In genomic region chr5:110379086-110379485, GRCm38 (mm10) we compare ENCODE assay signal across 36 mouse cellular contexts. TPM values are rescaled to one million over a fixed set of nuclear protein-coding genes. Genes with fewer than 3 reads are reported as not detected.
DNase-seq lines count a peak whose midpoint lies in the region; ATAC-seq and TF ChIP-seq lines count a peak whose summit lies in the region.
"Had no signal": no experiment of that assay in that cellular context is flagged by ENCODE, and none has a peak within 500 bp of the region (broad histone marks: within the 10 kb centered on the region; RNA-seq: fewer than 3 reads in every experiment).

No protein-coding gene starts in this region.

- ATAC-seq in intestine, embryonic 16.5 days = 0 out of 2 replicates have a peak, but pooled peaks have one; percentile 35
- ATAC-seq in intestine, postnatal 0 days = no peak
- ATAC-seq in midbrain, embryonic 11.5 days (ENCODE audit: low FRiP score) = peak; percentile 28; the same call in 1 of the 2 replicates
- ATAC-seq: activated CD4-positive, CD25-positive, alpha-beta regulatory T cell, adult 4 months; forebrain, embryonic 14.5 days had no signal

- DNase-seq in cerebellum, adult 9-11 months = peak; percentile 68
- no peak for DNase-seq in cerebellum, postnatal 4 days (ENCODE audit: low spot score in 2 of 2)
- peak; percentile 60 for DNase-seq in midbrain, embryonic 11.5 days (ENCODE audit: low spot score, missing footprints)
- no peak for DNase-seq in midbrain, embryonic 10.5 days (ENCODE audit: low spot score)
- DNase-seq in adrenal gland, postnatal 14 days = no peak
- DNase-seq: adrenal gland, adult 2 months; cerebellum, postnatal 36 days; embryo, embryonic 11 days; gastrocnemius, postnatal 14 days; heart, postnatal 4 days; kidney, postnatal 4 days; layer of hippocampus, adult 9-11 months; lung, embryonic 14.5 days; lung, postnatal 14 days; right cerebral cortex, adult 18-20 months; spleen, adult 18-20 months; thymus, postnatal 14 days had no signal

- no peak overlapping the region for H3K4me2 ChIP-seq in intestine, embryonic 16.5 days (ENCODE audit: low read depth, low read length)
- no peak overlapping the region for H3K4me2 ChIP-seq in intestine, postnatal 0 days (replicated peaks; ENCODE audit: low read depth)
- H3K4me2 ChIP-seq in midbrain, embryonic 11.5 days = no peak overlapping the region
- H3K4me2 ChIP-seq: embryonic facial prominence, embryonic 12.5 days; intestine, embryonic 15.5 days; liver, embryonic 15.5 days; lung, embryonic 14.5 days had no signal

- H3K27ac ChIP-seq in intestine, embryonic 16.5 days (ENCODE audit: low read length) = no peak overlapping the region
- H3K27ac ChIP-seq in intestine, postnatal 0 days (ENCODE audit: low read depth, low read length) = no peak overlapping the region
- no peak overlapping the region for H3K27ac ChIP-seq in midbrain, embryonic 11.5 days (ENCODE audit: low read depth, low read length)
- no peak overlapping the region for H3K27ac ChIP-seq in midbrain, embryonic 10.5 days (replicated peaks)
- no peak overlapping the region for H3K27ac ChIP-seq in ES-Bruce4 (ENCODE audit: insufficient read depth, low read length)
- H3K27ac ChIP-seq: embryonic facial prominence, embryonic 12.5 days; heart, embryonic 10.5 days; intestine, embryonic 15.5 days; liver, embryonic 15.5 days had no signal

- 90% methylated on average over 15 of the region's 15 CpGs for WGBS in intestine, embryonic 16.5 days
- 90% methylated on average over 15 of the region's 15 CpGs for WGBS in intestine, postnatal 0 days
- 93% methylated on average over 15 of the region's 15 CpGs for WGBS in midbrain, embryonic 11.5 days
- WGBS in midbrain, embryonic 10.5 days = 90% methylated on average over 15 of the region's 15 CpGs

- H3K27me3 ChIP-seq in intestine, embryonic 16.5 days (replicated peaks; ENCODE audit: control insufficient read depth, insufficient read depth, low read length) = no peaks in the 10 kb centered on the region
- no peaks in the 10 kb centered on the region for H3K27me3 ChIP-seq in intestine, postnatal 0 days (replicated peaks; ENCODE audit: control insufficient read depth, insufficient read depth, low read length)
- H3K27me3 ChIP-seq in midbrain, embryonic 11.5 days (ENCODE audit: control insufficient read depth, insufficient read depth, low read length) = no peaks in the 10 kb centered on the region
- H3K27me3 ChIP-seq in midbrain, embryonic 10.5 days (ENCODE audit: low read depth, poor library complexity, severe bottlenecking) = no peaks in the 10 kb centered on the region; the same call in 1 of the 2 replicates
- no peaks in the 10 kb centered on the region for H3K27me3 ChIP-seq in ES-Bruce4 (ENCODE audit: control insufficient read depth, insufficient read depth, low read length, poor library complexity, severe bottlenecking)
- H3K27me3 ChIP-seq: embryonic facial prominence, embryonic 12.5 days; intestine, embryonic 15.5 days; liver, embryonic 15.5 days had no signal

- no peak overlapping the region for H3K4me3 ChIP-seq in intestine, embryonic 16.5 days (ENCODE audit: low read length)
- H3K4me3 ChIP-seq in intestine, postnatal 0 days (ENCODE audit: low read depth, low read length) = no peak overlapping the region
- no peak overlapping the region for H3K4me3 ChIP-seq in midbrain, embryonic 11.5 days (ENCODE audit: low read depth, low read length)
- H3K4me3 ChIP-seq in midbrain, embryonic 10.5 days = no peak overlapping the region
- H3K4me3 ChIP-seq in ES-Bruce4 (ENCODE audit: low read depth, low read length) = peak overlapping the region; percentile 6
- H3K4me3 ChIP-seq: embryonic facial prominence, embryonic 12.5 days; intestine, embryonic 15.5 days; liver, embryonic 15.5 days had no signal

- peaks cover 5% of the 10 kb centered on the region; the same call in 1 of the 2 replicates for H3K36me3 ChIP-seq in intestine, embryonic 16.5 days (ENCODE audit: control insufficient read depth, insufficient read depth, low read length)
- peaks cover 55% of the 10 kb centered on the region for H3K36me3 ChIP-seq in intestine, postnatal 0 days (ENCODE audit: control insufficient read depth, insufficient read depth)
- H3K36me3 ChIP-seq in midbrain, embryonic 11.5 days (ENCODE audit: control insufficient read depth, insufficient read depth, low read length) = peaks cover 10% of the 10 kb centered on the region
- peaks cover 75% of the 10 kb centered on the region for H3K36me3 ChIP-seq in midbrain, embryonic 10.5 days
- H3K36me3 ChIP-seq in ES-Bruce4 (ENCODE audit: control insufficient read depth, insufficient read depth, low read length, poor library complexity, severe bottlenecking) = no peaks in the 10 kb centered on the region
- H3K36me3 ChIP-seq: liver, embryonic 15.5 days had no signal

- no peak overlapping the region for H3K9ac ChIP-seq in intestine, embryonic 16.5 days (ENCODE audit: low read depth, low read length)
- no peak overlapping the region for H3K9ac ChIP-seq in intestine, postnatal 0 days (ENCODE audit: low read depth, low read length)
- H3K9ac ChIP-seq in midbrain, embryonic 11.5 days (ENCODE audit: low read length) = no peak overlapping the region
- H3K9ac ChIP-seq in ES-Bruce4 (ENCODE audit: low read depth, poor library complexity, severe bottlenecking) = no peak overlapping the region
- H3K9ac ChIP-seq: embryonic facial prominence, embryonic 12.5 days; intestine, embryonic 15.5 days; liver, embryonic 15.5 days; lung, embryonic 14.5 days had no signal

- no peak for TF ChIP-seq CTCF in intestine, postnatal 0 days (IDR thresholded peaks at IDR 0.05; ENCODE audit: low read depth)
- TF ChIP-seq CTCF in ES-Bruce4 (IDR thresholded peaks at IDR 0.05; ENCODE audit: low read depth, low read length) = no peak

- TF ChIP-seq EP300 in ES-Bruce4 (IDR thresholded peaks at IDR 0.05; ENCODE audit: insufficient read depth, low read depth, low read length) = no peak

- no peaks in the 10 kb centered on the region for H3K9me3 ChIP-seq in intestine, embryonic 16.5 days (ENCODE audit: control insufficient read depth, low read length)
- no peaks in the 10 kb centered on the region for H3K9me3 ChIP-seq in intestine, postnatal 0 days (ENCODE audit: control insufficient read depth)
- H3K9me3 ChIP-seq in midbrain, embryonic 11.5 days (ENCODE audit: control insufficient read depth, low read length) = no peaks in the 10 kb centered on the region
- H3K9me3 ChIP-seq in midbrain, embryonic 10.5 days (replicated peaks) = no peaks in the 10 kb centered on the region
- H3K9me3 ChIP-seq in ES-Bruce4 (replicated peaks; ENCODE audit: control insufficient read depth, insufficient read depth, low read length, poor library complexity, severe bottlenecking) = no peaks in the 10 kb centered on the region
- H3K9me3 ChIP-seq: embryonic facial prominence, embryonic 12.5 days; heart, embryonic 10.5 days; intestine, embryonic 15.5 days; liver, embryonic 15.5 days had no signal

- TF ChIP-seq POLR2A in ES-Bruce4 (IDR thresholded peaks at IDR 0.05; ENCODE audit: insufficient read depth, low read length) = no peak

- H3K4me1 ChIP-seq in intestine, embryonic 16.5 days (ENCODE audit: control insufficient read depth, insufficient read depth, low read length) = no peaks in the 10 kb centered on the region
- H3K4me1 ChIP-seq in intestine, postnatal 0 days (replicated peaks; ENCODE audit: control insufficient read depth, insufficient read depth, low read length) = no peaks in the 10 kb centered on the region
- no peaks in the 10 kb centered on the region for H3K4me1 ChIP-seq in midbrain, embryonic 11.5 days (ENCODE audit: control insufficient read depth, insufficient read depth, low read length)
- H3K4me1 ChIP-seq in midbrain, embryonic 10.5 days = peaks cover 22% of the 10 kb centered on the region
- H3K4me1 ChIP-seq in ES-Bruce4 (ENCODE audit: control insufficient read depth, insufficient read depth, low read length) = no peaks in the 10 kb centered on the region
- H3K4me1 ChIP-seq: embryonic facial prominence, embryonic 12.5 days; intestine, embryonic 15.5 days; liver, embryonic 15.5 days had no signal

RNA-seq across cellular contexts. Expression of gene Lrcol1, which starts 34.6 kb away (rescaled TPM):
- polyA plus RNA-seq in intestine, embryonic 16.5 days (2015; fragmentation: Nextera tagmentation; extraction: Ambion mirVana) = not detected in 2 replicates
- not detected in 2 replicates for polyA plus RNA-seq in intestine, postnatal 0 days (2015; fragmentation: Nextera tagmentation; extraction: Ambion mirVana)
- not detected in 2 replicates for polyA plus RNA-seq in midbrain, embryonic 11.5 days (2014; fragmentation: Nextera tagmentation; extraction: Ambion mirVana)
- not detected in 2 replicates for polyA plus RNA-seq in midbrain, embryonic 10.5 days (2016; fragmentation: Nextera tagmentation; extraction: Ambion mirVana)
- polyA plus RNA-seq in ES-Bruce4 (2011; ENCODE audit: insufficient read depth, insufficient read length, low read depth, missing spikeins) = not detected in 2 replicates
- total RNA-seq in adrenal gland, postnatal 14 days (2021) = not detected in 2 replicates
- total RNA-seq: adrenal gland, adult 2 months; adrenal gland, postnatal 4 days; gastrocnemius, postnatal 14 days; granulocyte monocyte progenitor cell, adult 5-6 weeks; heart, postnatal 4 days; left cerebral cortex, postnatal 10 days; liver, adult 2 months had no signal
- polyA plus RNA-seq: activated CD4-positive, CD25-positive, alpha-beta regulatory T cell, adult 4 months; adrenal gland, adult 2 months; embryonic facial prominence, embryonic 12.5 days; forebrain, embryonic 14.5 days; heart, embryonic 10.5 days; heart, embryonic 16.5 days; hindbrain, embryonic 16.5 days; intestine, embryonic 15.5 days; kidney, embryonic 14.5 days; limb, embryonic 11.5 days; liver, adult 2 months; liver, embryonic 15.5 days; neural tube, embryonic 11.5 days; stomach, embryonic 16.5 days had no signal

RNA-seq across cellular contexts. Expression of gene P2rx2, which starts 36.1 kb away (rescaled TPM):
- polyA plus RNA-seq in intestine, embryonic 16.5 days (2015; fragmentation: Nextera tagmentation; extraction: Ambion mirVana) = 1.2 and 1.4 TPM in 2 replicates
- polyA plus RNA-seq in intestine, postnatal 0 days (2015; fragmentation: Nextera tagmentation; extraction: Ambion mirVana) = 1.6 TPM in 2 replicates
- 0.88 and 0.92 TPM in 2 replicates for polyA plus RNA-seq in midbrain, embryonic 11.5 days (2014; fragmentation: Nextera tagmentation; extraction: Ambion mirVana)
- polyA plus RNA-seq in midbrain, embryonic 10.5 days (2016; fragmentation: Nextera tagmentation; extraction: Ambion mirVana) = 0.62 and 0.73 TPM in 2 replicates
- polyA plus RNA-seq in ES-Bruce4 (2011; ENCODE audit: insufficient read depth, insufficient read length, low read depth, missing spikeins) = 0.58 and 1.2 TPM in 2 replicates
- 0.48 and 1.2 TPM in 2 replicates for total RNA-seq in adrenal gland, postnatal 14 days (2021)
- total RNA-seq: gastrocnemius, postnatal 14 days; granulocyte monocyte progenitor cell, adult 5-6 weeks; heart, postnatal 4 days; liver, adult 2 months had no signal
- polyA plus RNA-seq: activated CD4-positive, CD25-positive, alpha-beta regulatory T cell, adult 4 months; liver, embryonic 15.5 days had no signal

Comparison
In these comparisons a context has a peak if more than half of its experiments do, and no peak if none do; other contexts are left out.
1. DNase-seq: peak in cerebellum, adult 9-11 months (single experiment) and midbrain, embryonic 11.5 days (single experiment); none in cerebellum, postnatal 4 days (0 of 2), midbrain, embryonic 10.5 days (single experiment) and adrenal gland, postnatal 14 days (single experiment).